Mouse (Mus musculus) 416B (cell line): ENCODE measurements at regions not wholly inside any gene's neighbourhood (a gene's known extent, or its start where the extent isn't known, plus 50 kb on each side); places are given as distances from the start of the nearest gene placed in this dataset.

Experiments used
- DNase-seq: peaks from one replicate; pipeline ENCODE4 v3.0.0; 2011; ENCODE audit warnings: low read depth

- no peak for DNase-seq
These were observed 216.9 kb upstream of the Ankrd55 start for GRCm38 (mm10) chr13:112071209-112071955.

- DNase-seq, result no peak
These were observed 216.3 kb upstream of the Ankrd55 start for GRCm38 (mm10) chr13:112071956-112072314.

GRCm38 (mm10) chr13:112073519-112074406, 214.5 kb upstream of the Ankrd55 start:
- no peak for DNase-seq

GRCm38 (mm10) chr13:112075847-112076479, 212.3 kb upstream of the Ankrd55 start:
- no peak for DNase-seq

- no peak for DNase-seq
These were observed 210.2 kb upstream of the Ankrd55 start for GRCm38 (mm10) chr13:112078088-112078487.

- no peak for DNase-seq
These were observed 206.3 kb upstream of the Ankrd55 start for GRCm38 (mm10) chr13:112081935-112082334.

- no peak for DNase-seq
These were observed 203.6 kb upstream of the Ankrd55 start for GRCm38 (mm10) chr13:112084484-112085278.

- DNase-seq, result no peak
These were observed 199.9 kb upstream of the Ankrd55 start for GRCm38 (mm10) chr13:112088312-112088771.

GRCm38 (mm10) chr13:112090737-112091136, 197.5 kb upstream of the Ankrd55 start:
- DNase-seq, result no peak

- no peak for DNase-seq
These were observed 192.6 kb upstream of the Ankrd55 start for GRCm38 (mm10) chr13:112095595-112096139.

GRCm38 (mm10) chr13:112099953-112100591, 188.2 kb upstream of the Ankrd55 start:
- no peak for DNase-seq

- peak; percentile 20 for DNase-seq
These were observed 187.4 kb upstream of the Ankrd55 start for GRCm38 (mm10) chr13:112100592-112101420.

- DNase-seq, result no peak
These were observed 186.9 kb upstream of the Ankrd55 start for GRCm38 (mm10) chr13:112101421-112101756.

GRCm38 (mm10) chr13:112105953-112106352, 182.3 kb upstream of the Ankrd55 start:
- no peak for DNase-seq

GRCm38 (mm10) chr13:112114741-112115201, 173.5 kb upstream of the Ankrd55 start:
- DNase-seq, result no peak

GRCm38 (mm10) chr13:112116101-112116726, 172.0 kb upstream of the Ankrd55 start:
- no peak for DNase-seq

GRCm38 (mm10) chr13:112118564-112118963, 169.7 kb upstream of the Ankrd55 start:
- DNase-seq, result no peak

- DNase-seq, result no peak
These were observed 168.6 kb upstream of the Ankrd55 start for GRCm38 (mm10) chr13:112119611-112120041.

- no peak for DNase-seq
These were observed 167.9 kb upstream of the Ankrd55 start for GRCm38 (mm10) chr13:112120346-112120745.
